Mouse (Mus musculus) embryonic facial prominence, embryonic 15.5 days (tissue): ENCODE measurements around the gene Mrgpre. TPM values are rescaled to one million over a fixed set of nuclear protein-coding genes. Genes with fewer than 3 reads are reported as not detected.

Experiments
- ATAC-seq: fragments of 200-750 bp; cut with Nextera tagmentation; 2 replicates; pipeline ENCODE4 v1.8.0; 2017; ENCODE audit warnings: low read depth, moderate TSS enrichment; ENCODE audit not compliant: insufficient number of reproducible peaks, low FRiP score, low TSS enrichment
- H3K27ac ChIP-seq: fragments of 300-500 bp; sonication (generic); replicated peaks from 2 replicates; pipeline ENCODE4 v1.5.1; 2015; ENCODE audit warnings: mild to moderate bottlenecking, inconsistent platforms
- H3K27me3 ChIP-seq: fragments of 300-500 bp; sonication (generic); 2 replicates; pipeline ENCODE4 v1.6.1; 2015; ENCODE audit warnings: inconsistent platforms
- H3K36me3 ChIP-seq: fragments of 300-500 bp; sonication (generic); 2 replicates; pipeline ENCODE4 v1.6.1; 2015; ENCODE audit warnings: mild to moderate bottlenecking, inconsistent platforms
- H3K4me1 ChIP-seq: fragments of 300-500 bp; sonication (generic); 2 replicates; pipeline ENCODE4 v1.6.1; 2015; ENCODE audit warnings: inconsistent platforms
- H3K4me2 ChIP-seq: fragments of 300-500 bp; sonication (generic); replicated peaks from 2 replicates; pipeline ENCODE4 v1.6.1; 2015; ENCODE audit warnings: mild to moderate bottlenecking, inconsistent platforms
- H3K4me3 ChIP-seq: fragments of 300-500 bp; sonication (generic); replicated peaks from 2 replicates; pipeline ENCODE4 v1.5.1; 2015; ENCODE audit warnings: mild to moderate bottlenecking, inconsistent platforms
- H3K9ac ChIP-seq: fragments of 300-500 bp; sonication (generic); 2 replicates; pipeline ENCODE4 v1.6.1; 2015; ENCODE audit warnings: inconsistent platforms
- H3K9me3 ChIP-seq: fragments of 300-500 bp; sonication (generic); replicated peaks from 2 replicates; pipeline ENCODE4 v1.6.1; 2016; ENCODE audit warnings: inconsistent platforms
- WGBS: fragments of 180-500 bp; shearing (Covaris S2); methylation state at CpG from one replicate; pipeline ENCODE4 v1.1.7; 2015; 5-methylcytosine and 5-hydroxymethylcytosine counted together
- polyA plus RNA-seq: library from polyadenylated mRNA; unstranded; fragments of >200 nt; fragmentation: Nextera tagmentation; extraction: Ambion mirVana; gene quantifications from 2 replicates; pipeline ENCODE4 v1.2.1, GENCODE M21; 2015

Mrgpre gene
- polyA plus RNA-seq, 1 experiment from 2014 or later = 2.5 TPM

GRCm38 (mm10) chr7:143753990-143754715 is 30.1 kb downstream of the Mrgpre start:
- Histone ChIP-seq H3K9me3 (no peaks in the 10 kb centered on the region), H3K27me3 (peaks cover 4% of the 10 kb centered on the region), H3K4me3 (no peak overlapping the region), H3K9ac (no peak overlapping the region), H3K4me2 (no peak overlapping the region), H3K36me3 (no peaks in the 10 kb centered on the region), H3K4me1 (peaks cover 19% of the 10 kb centered on the region), H3K27ac (no peak overlapping the region)
- ATAC-seq = no peak
- 47% methylated on average over 5 of the region's 5 CpGs for WGBS

- H3K4me1 ChIP-seq = peaks cover 27% of the 10 kb centered on the region
- WGBS = 75% methylated on average over 3 of the region's 3 CpGs
- H3K9ac ChIP-seq = no peak overlapping the region
- H3K9me3 ChIP-seq = no peaks in the 10 kb centered on the region
- H3K27me3 ChIP-seq = peaks cover 4% of the 10 kb centered on the region
- no peak for ATAC-seq
- H3K4me2 ChIP-seq = no peak overlapping the region
- H3K36me3 ChIP-seq = no peaks in the 10 kb centered on the region
- no peak overlapping the region for H3K4me3 ChIP-seq
- no peak overlapping the region for H3K27ac ChIP-seq
Observed at GRCm38 (mm10) chr7:143752606-143753005, 31.7 kb downstream of the Mrgpre start.

- H3K4me2 ChIP-seq = no peak overlapping the region
- H3K36me3 ChIP-seq = no peaks in the 10 kb centered on the region
- no peak for ATAC-seq
- H3K9ac ChIP-seq = no peak overlapping the region
- peaks cover 4% of the 10 kb centered on the region for H3K27me3 ChIP-seq
- no peak overlapping the region for H3K27ac ChIP-seq
- 62% methylated on average over 4 of the region's 4 CpGs for WGBS
- no peaks in the 10 kb centered on the region for H3K9me3 ChIP-seq
- peaks cover 21% of the 10 kb centered on the region for H3K4me1 ChIP-seq
- H3K4me3 ChIP-seq = no peak overlapping the region
Observed at GRCm38 (mm10) chr7:143752056-143752455, 32.2 kb downstream of the Mrgpre start.

- Histone ChIP-seq H3K27ac (no peak overlapping the region), H3K4me1 (peaks cover 15% of the 10 kb centered on the region), H3K27me3 (peaks cover 4% of the 10 kb centered on the region), H3K9ac (no peak overlapping the region), H3K4me3 (no peak overlapping the region), H3K4me2 (no peak overlapping the region), H3K9me3 (no peaks in the 10 kb centered on the region), H3K36me3 (no peaks in the 10 kb centered on the region)
- WGBS = 72% methylated on average over 1 of the region's 1 CpGs
- ATAC-seq = no peak
Observed at GRCm38 (mm10) chr7:143751380-143751779, 32.9 kb downstream of the Mrgpre start.

GRCm38 (mm10) chr7:143749045-143749444 is 35.3 kb downstream of the Mrgpre start:
- Histone ChIP-seq H3K36me3 (no peaks in the 10 kb centered on the region), H3K9ac (no peak overlapping the region), H3K9me3 (no peaks in the 10 kb centered on the region), H3K27ac (no peak overlapping the region), H3K4me1 (peaks cover 17% of the 10 kb centered on the region), H3K4me3 (no peak overlapping the region), H3K4me2 (no peak overlapping the region), H3K27me3 (no peaks in the 10 kb centered on the region)
- 66% methylated on average over 3 of the region's 3 CpGs for WGBS
- no peak for ATAC-seq

- Histone ChIP-seq H3K27ac (peak overlapping the region; percentile 48; the same call in 1 of the 2 replicates), H3K4me1 (peaks cover 17% of the 10 kb centered on the region), H3K9me3 (no peaks in the 10 kb centered on the region), H3K4me2 (peak overlapping the region; percentile 49), H3K27me3 (no peaks in the 10 kb centered on the region), H3K36me3 (no peaks in the 10 kb centered on the region), H3K4me3 (peak overlapping the region; percentile 28), H3K9ac (0 out of 2 replicates have a peak overlapping the region, but pooled peaks have one; percentile 6)
- peak; percentile 52 for ATAC-seq
- WGBS = 1% methylated on average over 16 of the region's 16 CpGs
Observed at GRCm38 (mm10) chr7:143748041-143748868, 36.0 kb downstream of the Mrgpre start.

GRCm38 (mm10) chr7:143740653-143741052 is 43.6 kb downstream of the Mrgpre start:
- peak overlapping the region; percentile 90 for H3K4me3 ChIP-seq
- 12% methylated on average over 2 of the region's 2 CpGs for WGBS
- peaks cover 47% of the 10 kb centered on the region for H3K4me1 ChIP-seq
- no peaks in the 10 kb centered on the region for H3K36me3 ChIP-seq
- H3K27ac ChIP-seq = peak overlapping the region; percentile 92
- H3K9ac ChIP-seq = peak overlapping the region; percentile 93
- ATAC-seq = no peak
- no peaks in the 10 kb centered on the region for H3K9me3 ChIP-seq
- H3K4me2 ChIP-seq = peak overlapping the region; percentile 94
- no peaks in the 10 kb centered on the region for H3K27me3 ChIP-seq

GRCm38 (mm10) chr7:143739511-143740461 is 44.5 kb downstream of the Mrgpre start:
- peak overlapping the region; percentile 92 for H3K27ac ChIP-seq
- H3K4me2 ChIP-seq = peak overlapping the region; percentile 94
- peak; percentile 90 for ATAC-seq
- H3K4me1 ChIP-seq = peaks cover 47% of the 10 kb centered on the region
- peaks cover 3% of the 10 kb centered on the region; the same call in 1 of the 2 replicates for H3K36me3 ChIP-seq
- 1% methylated on average over 38 of the region's 38 CpGs for WGBS
- H3K4me3 ChIP-seq = peak overlapping the region; percentile 90
- H3K9me3 ChIP-seq = no peaks in the 10 kb centered on the region
- no peaks in the 10 kb centered on the region for H3K27me3 ChIP-seq
- peak overlapping the region; percentile 93 for H3K9ac ChIP-seq

GRCm38 (mm10) chr7:143738601-143739006 is 45.7 kb downstream of the Mrgpre start:
- Histone ChIP-seq H3K4me1 (peaks cover 41% of the 10 kb centered on the region), H3K27ac (peak overlapping the region; percentile 92), H3K36me3 (peaks cover 12% of the 10 kb centered on the region; the same call in 1 of the 2 replicates), H3K9me3 (no peaks in the 10 kb centered on the region), H3K27me3 (no peaks in the 10 kb centered on the region), H3K9ac (no peak overlapping the region), H3K4me3 (peak overlapping the region; percentile 90), H3K4me2 (peak overlapping the region; percentile 94)
- ATAC-seq = peak; percentile 25; the same call in 1 of the 2 replicates
- WGBS = 25% methylated on average over 5 of the region's 5 CpGs

GRCm38 (mm10) chr7:143738194-143738593 is 46.1 kb downstream of the Mrgpre start:
- peaks cover 13% of the 10 kb centered on the region; the same call in 1 of the 2 replicates for H3K36me3 ChIP-seq
- peak overlapping the region; percentile 90 for H3K4me3 ChIP-seq
- H3K9ac ChIP-seq = 0 out of 2 replicates have a peak overlapping the region, but pooled peaks have one; percentile 12
- WGBS = 47% methylated on average over 6 of the region's 6 CpGs
- peak overlapping the region; percentile 92 for H3K27ac ChIP-seq
- peak; percentile 13; the same call in 1 of the 2 replicates for ATAC-seq
- H3K9me3 ChIP-seq = no peaks in the 10 kb centered on the region
- H3K4me1 ChIP-seq = peaks cover 41% of the 10 kb centered on the region
- no peaks in the 10 kb centered on the region for H3K27me3 ChIP-seq
- peak overlapping the region; percentile 94 for H3K4me2 ChIP-seq
